ENCODE assay signal across 21 mouse cellular contexts in genomic region chr4:139034540-139034939, GRCm38 (mm10). TPM values are rescaled to one million over a fixed set of nuclear protein-coding genes. Genes with fewer than 3 reads are reported as not detected.
DNase-seq lines count a peak whose midpoint lies in the region; ATAC-seq and TF ChIP-seq lines count a peak whose summit lies in the region.
"Had no signal": no experiment of that assay in that cellular context is flagged by ENCODE, and none has a peak within 500 bp of the region (broad histone marks: within the 10 kb centered on the region; RNA-seq: fewer than 3 reads in every experiment).

No protein-coding gene starts in this region.

- H3K9me3 ChIP-seq in liver, embryonic 14.5 days (ENCODE audit: control insufficient read depth, low read length), result no peaks in the 10 kb centered on the region
- H3K9me3 ChIP-seq in liver, embryonic 12.5 days (replicated peaks), result peaks cover 8% of the 10 kb centered on the region; the same call in 1 of the 2 replicates
- H3K9me3 ChIP-seq: limb, embryonic 13.5 days; midbrain, embryonic 12.5 days; neural tube, embryonic 15.5 days had no signal

- no peak for TF ChIP-seq POLR2A in kidney, adult 2 months (IDR thresholded peaks at IDR 0.05; ENCODE audit: low read depth, low read length)
- TF ChIP-seq POLR2A in bone marrow, adult 2 months (IDR thresholded peaks at IDR 0.05; ENCODE audit: borderline replicate concordance, control insufficient read depth, low read depth, low read length), result no peak
- no peak for TF ChIP-seq POLR2A in small intestine, adult 2 months (IDR thresholded peaks at IDR 0.05; ENCODE audit: low read depth, low read length)

- WGBS in kidney, adult 2 months, result 46% methylated on average over 4 of the region's 4 CpGs
- 43% methylated on average over 4 of the region's 4 CpGs for WGBS in liver, embryonic 14.5 days (ENCODE audit: insufficient replicate concordance)
- 36% methylated on average over 4 of the region's 4 CpGs for WGBS in liver, embryonic 12.5 days (ENCODE audit: insufficient replicate concordance)
- WGBS in bone marrow, adult 2 months, result 69% methylated on average over 4 of the region's 4 CpGs
- 47% methylated on average over 4 of the region's 4 CpGs for WGBS in small intestine, adult 2 months

- H3K4me2 ChIP-seq in liver, embryonic 14.5 days (ENCODE audit: low read depth), result no peak overlapping the region
- H3K4me2 ChIP-seq in liver, embryonic 12.5 days, result no peak overlapping the region
- H3K4me2 ChIP-seq: embryonic facial prominence, embryonic 15.5 days; heart, embryonic 13.5 days; limb, embryonic 13.5 days; midbrain, embryonic 12.5 days; neural tube, embryonic 15.5 days had no signal

- TF ChIP-seq EP300 in liver, embryonic 14.5 days (IDR thresholded peaks at IDR 0.05; ENCODE audit: low read depth), result no peak

- no peak overlapping the region for H3K4me3 ChIP-seq in kidney, adult 2 months (ENCODE audit: insufficient read depth, low read depth, low read length)
- H3K4me3 ChIP-seq in liver, embryonic 14.5 days (ENCODE audit: insufficient read depth in 1 of 2, low read depth in 2 of 2, low read length in 2 of 2), result no peak overlapping the region
- no peak overlapping the region for H3K4me3 ChIP-seq in liver, embryonic 12.5 days
- no peak overlapping the region for H3K4me3 ChIP-seq in bone marrow, adult 2 months (replicated peaks; ENCODE audit: control insufficient read depth, low read depth, low read length)
- no peak overlapping the region for H3K4me3 ChIP-seq in small intestine, adult 2 months (ENCODE audit: low read depth, low read length)
- H3K4me3 ChIP-seq: embryonic facial prominence, embryonic 15.5 days; forebrain, embryonic 10.5 days; heart, embryonic 13.5 days; hindbrain, embryonic 10.5 days; limb, embryonic 13.5 days; midbrain, embryonic 12.5 days; myocyte; neural tube, embryonic 15.5 days had no signal

- 0 out of 2 replicates have a peak, but pooled peaks cover 2% of the 10 kb centered on the region for H3K4me1 ChIP-seq in kidney, adult 2 months (ENCODE audit: control insufficient read depth, insufficient read depth, low read length)
- H3K4me1 ChIP-seq in liver, embryonic 14.5 days (replicated peaks; ENCODE audit: control insufficient read depth in 2 of 2, insufficient read depth in 2 of 2, low read length in 1 of 2), result no peaks in the 10 kb centered on the region
- no peaks in the 10 kb centered on the region for H3K4me1 ChIP-seq in liver, embryonic 12.5 days
- no peaks in the 10 kb centered on the region for H3K4me1 ChIP-seq in bone marrow, adult 2 months (ENCODE audit: control insufficient read depth, insufficient read depth, low read length)
- H3K4me1 ChIP-seq in small intestine, adult 2 months (ENCODE audit: control insufficient read depth, insufficient read depth, insufficient read length, low read length), result no peaks in the 10 kb centered on the region
- H3K4me1 ChIP-seq: limb, embryonic 13.5 days had no signal

- no peaks in the 10 kb centered on the region for H3K27me3 ChIP-seq in kidney, adult 2 months (replicated peaks; ENCODE audit: control insufficient read depth, insufficient read depth, low read length)
- H3K27me3 ChIP-seq in liver, embryonic 14.5 days (ENCODE audit: control insufficient read depth, insufficient read depth, low read length), result no peaks in the 10 kb centered on the region
- H3K27me3 ChIP-seq in liver, embryonic 12.5 days (replicated peaks), result peaks cover 7% of the 10 kb centered on the region
- H3K27me3 ChIP-seq in small intestine, adult 2 months (ENCODE audit: control insufficient read depth, insufficient read depth, low read length), result no peaks in the 10 kb centered on the region
- H3K27me3 ChIP-seq: embryonic facial prominence, embryonic 15.5 days; neural tube, embryonic 15.5 days had no signal

- no peaks in the 10 kb centered on the region for H3K36me3 ChIP-seq in kidney, adult 2 months (ENCODE audit: control insufficient read depth, insufficient read depth, low read length)
- H3K36me3 ChIP-seq in liver, embryonic 14.5 days (replicated peaks; ENCODE audit: control insufficient read depth, insufficient read depth, low read depth), result no peaks in the 10 kb centered on the region
- no peaks in the 10 kb centered on the region for H3K36me3 ChIP-seq in liver, embryonic 12.5 days
- H3K36me3 ChIP-seq in small intestine, adult 2 months (ENCODE audit: control insufficient read depth, insufficient read depth, low read length), result peaks cover 46% of the 10 kb centered on the region
- H3K36me3 ChIP-seq: embryonic facial prominence, embryonic 15.5 days; forebrain, embryonic 10.5 days; hindbrain, embryonic 10.5 days; limb, embryonic 13.5 days; midbrain, embryonic 12.5 days; neural tube, embryonic 15.5 days had no signal

- H3K9ac ChIP-seq in liver, embryonic 14.5 days (replicated peaks), result no peak overlapping the region
- H3K9ac ChIP-seq in liver, embryonic 12.5 days, result no peak overlapping the region
- H3K9ac ChIP-seq: embryonic facial prominence, embryonic 15.5 days; heart, embryonic 13.5 days; limb, embryonic 13.5 days; midbrain, embryonic 12.5 days; neural tube, embryonic 15.5 days had no signal

- DNase-seq in kidney, adult 2 months, result no peak
- no peak for DNase-seq in kidney, adult 8-10 months
- DNase-seq in liver, embryonic 14.5 days (ENCODE audit: low read depth in 3 of 3, low spot score in 3 of 3), result no peak
- no peak for DNase-seq in thymus, adult 18-20 months
- DNase-seq: cerebellum, adult 11 months; cerebellum, postnatal 14 days; embryo, embryonic 11 days had no signal

- H3K27ac ChIP-seq in kidney, adult 2 months (ENCODE audit: insufficient read depth, low read depth, low read length), result no peak overlapping the region
- H3K27ac ChIP-seq in liver, embryonic 14.5 days, result no peak overlapping the region
- H3K27ac ChIP-seq in liver, embryonic 12.5 days, result no peak overlapping the region
- H3K27ac ChIP-seq in bone marrow, adult 2 months (ENCODE audit: control insufficient read depth, insufficient read depth, low read depth, low read length, poor library complexity), result no peak overlapping the region; the same call in 1 of the 2 replicates
- H3K27ac ChIP-seq in small intestine, adult 2 months (ENCODE audit: insufficient read depth, low read depth, low read length), result no peak overlapping the region
- H3K27ac ChIP-seq: embryonic facial prominence, embryonic 15.5 days; forebrain, embryonic 10.5 days; hindbrain, embryonic 10.5 days; limb, embryonic 13.5 days; midbrain, embryonic 12.5 days; neural tube, embryonic 15.5 days had no signal

- no peak for ATAC-seq in liver, embryonic 14.5 days (ENCODE audit: insufficient read depth)
- ATAC-seq in liver, embryonic 12.5 days, result no peak
- ATAC-seq: CD4-positive, CD25-positive, alpha-beta regulatory T cell, adult 4 months; inflammation-experienced regulatory T-cells, adult 6 months had no signal

- TF ChIP-seq CTCF in kidney, adult 2 months (conservative IDR thresholded peaks at IDR 0.05; ENCODE audit: insufficient read depth, insufficient read length, low read depth, low read length), result peak; percentile 36; the same call in 1 of the 2 replicates
- TF ChIP-seq CTCF in liver, embryonic 14.5 days (IDR thresholded peaks at IDR 0.05; ENCODE audit: low read depth), result peak; percentile 40
- TF ChIP-seq CTCF in bone marrow, adult 2 months (IDR thresholded peaks at IDR 0.05; ENCODE audit: control insufficient read depth, insufficient read depth, low read length), result 0 out of 2 replicates have a peak, but pooled peaks have one; percentile 10
- TF ChIP-seq CTCF in small intestine, adult 2 months (IDR thresholded peaks at IDR 0.05; ENCODE audit: extremely low read depth, insufficient read length, insufficient replicate concordance, low read depth, low read length), result peak; percentile 41; the same call in 1 of the 2 replicates

RNA-seq across cellular contexts. Expression of gene Htr6, which starts 40.8 kb away (rescaled TPM):
- not detected in 2 replicates for polyA plus RNA-seq in kidney, adult 2 months (2012; rRNA removed)
- not detected in 2 replicates for polyA plus RNA-seq in liver, embryonic 14.5 days (2012; rRNA removed)
- polyA plus RNA-seq in liver, embryonic 14.5 days (2014; fragmentation: Nextera tagmentation; extraction: Ambion mirVana), result not detected in 2 replicates
- polyA plus RNA-seq in liver, embryonic 12.5 days (2016; fragmentation: Nextera tagmentation; extraction: Ambion mirVana), result 0.10 TPM in 1 of 2 replicates, not detected in the other
- not detected in 2 replicates for polyA plus RNA-seq in bone marrow, adult 2 months (2011; ENCODE audit: insufficient read depth, insufficient read length, low replicate concordance, missing spikeins)
- polyA plus RNA-seq in small intestine, adult 2 months (2012; rRNA removed), result 0.76 and 1.8 TPM in 2 replicates
- polyA plus RNA-seq: CD4-positive, CD25-positive, alpha-beta regulatory T cell, adult 4 months; heart, embryonic 13.5 days; inflammation-experienced regulatory T-cells, adult 6 months; liver, embryonic 16.5 days; midbrain, embryonic 12.5 days had no signal

RNA-seq across cellular contexts. Expression of gene Nbl1, which starts 58.3 kb away (rescaled TPM):
- 35.7 and 42.9 TPM in 2 replicates for polyA plus RNA-seq in kidney, adult 2 months (2012; rRNA removed)
- polyA plus RNA-seq in liver, embryonic 14.5 days (2012; rRNA removed), result 0.74 and 0.80 TPM in 2 replicates
- polyA plus RNA-seq in liver, embryonic 14.5 days (2014; fragmentation: Nextera tagmentation; extraction: Ambion mirVana), result 0.63 and 0.91 TPM in 2 replicates
- 2.1 and 2.5 TPM in 2 replicates for polyA plus RNA-seq in liver, embryonic 12.5 days (2016; fragmentation: Nextera tagmentation; extraction: Ambion mirVana)
- 1.8 and 2.0 TPM in 2 replicates for polyA plus RNA-seq in bone marrow, adult 2 months (2011; ENCODE audit: insufficient read depth, insufficient read length, low replicate concordance, missing spikeins)
- 72.9 and 160 TPM in 2 replicates for polyA plus RNA-seq in small intestine, adult 2 months (2012; rRNA removed)

Comparison
In these comparisons a context has a peak if more than half of its experiments do, and no peak if none do; other contexts are left out.
1. RNA of gene Nbl1, which starts 58.3 kb away (polyA plus RNA-seq): 72.9 to 160 TPM in small intestine, adult 2 months and 35.7 to 42.9 TPM in kidney, adult 2 months; 2.1 to 2.5 TPM in liver, embryonic 12.5 days, 1.8 to 2.0 TPM in bone marrow, adult 2 months and 0.63 to 0.91 TPM in liver, embryonic 14.5 days; every median in the first group is over 10 times any median in the second.
2. Peak in every context shown above with its lines, with median percentiles within 50 percentile points of each other: CTCF ChIP-seq.